Mouse (Mus musculus): ENCODE data around the gene Speer4f2. TPM values are rescaled to one million over a fixed set of nuclear protein-coding genes. Genes with fewer than 3 reads are reported as not detected.
A peak's percentile ranks its signal among the peaks of the same experiment; 100 is the strongest.
"Not testable (repeated sequence)": the region's sequence is repeated elsewhere in the genome, so short reads cannot be mapped to it uniquely, and the experiment has no call there.

The Speer4f2 gene
- not detected for total RNA-seq (2021)

DNA sequence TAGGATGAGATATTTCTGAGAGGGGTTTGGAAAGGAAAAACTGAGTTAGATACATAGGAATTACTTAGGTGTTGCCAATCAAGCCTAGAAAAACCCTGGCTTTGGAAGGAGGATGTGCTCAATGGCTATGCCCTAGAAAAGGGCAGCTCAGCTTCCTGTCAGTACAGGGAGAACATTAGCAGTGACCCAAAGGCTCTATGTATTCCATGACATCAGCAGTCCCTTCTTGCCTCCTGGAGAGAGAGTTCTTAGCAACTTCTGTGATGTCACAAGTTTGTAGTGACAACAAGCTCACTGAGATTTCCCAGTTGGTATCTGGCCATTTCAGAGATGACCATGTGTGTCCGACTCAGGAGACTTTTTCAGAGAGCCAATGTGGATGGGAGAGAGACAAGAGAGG lies at the start of gene Speer4f2:
Speer4f2 (plus strand) TSS at position 301 of the 400 bp plus-strand sequence.
- DNase-seq, result not testable (repeated sequence)

DNA sequence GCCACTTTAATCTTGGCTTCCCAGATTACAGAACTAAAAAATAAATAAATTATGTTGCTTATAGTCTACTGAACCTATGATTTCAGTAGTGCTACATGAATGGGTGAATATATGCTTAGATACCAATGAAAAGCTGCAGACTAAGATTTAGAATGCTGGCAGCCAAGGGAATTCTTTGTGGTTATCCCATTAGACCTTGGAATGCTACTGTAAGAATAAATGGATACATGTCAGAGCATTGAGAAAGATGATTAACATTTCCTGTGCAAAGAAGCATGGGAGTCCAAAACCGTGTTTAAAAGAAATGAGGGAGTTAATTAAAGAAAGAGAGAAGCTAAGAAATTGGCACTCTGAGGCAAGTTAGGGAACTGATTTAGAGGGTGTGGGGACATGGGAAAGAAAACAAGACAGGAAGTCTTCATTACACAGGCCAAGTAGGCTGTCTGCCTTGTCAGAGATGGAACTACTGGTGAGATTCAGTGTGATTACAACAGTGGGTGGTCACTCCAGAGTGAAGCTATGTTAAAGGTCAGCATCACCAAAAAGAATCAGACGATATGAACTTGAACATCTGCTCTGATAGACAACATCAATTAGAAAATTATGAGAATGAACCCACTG lies 43.9 kb upstream of the Speer4f2 start:
- no peak for DNase-seq

DNA sequence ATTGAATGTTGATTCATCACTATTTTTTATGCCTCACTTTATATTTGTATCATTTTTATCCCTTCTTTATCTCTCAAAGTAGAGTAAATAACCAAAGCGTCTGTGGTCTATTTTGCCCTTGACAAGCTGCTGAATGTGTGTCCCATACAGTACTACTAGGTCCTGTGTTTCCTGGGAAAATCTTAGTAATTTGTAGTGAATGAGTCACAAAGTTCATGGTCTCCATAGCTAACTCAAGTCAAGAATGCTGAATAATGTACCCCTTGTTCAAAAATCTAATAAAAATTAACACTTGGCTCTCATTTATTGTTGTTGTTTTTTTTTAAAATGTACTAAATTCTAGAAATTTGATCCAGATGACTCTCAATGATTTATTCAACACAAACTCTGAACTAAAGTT lies 38.1 kb upstream of the Speer4f2 start:
- no peak for DNase-seq

DNA sequence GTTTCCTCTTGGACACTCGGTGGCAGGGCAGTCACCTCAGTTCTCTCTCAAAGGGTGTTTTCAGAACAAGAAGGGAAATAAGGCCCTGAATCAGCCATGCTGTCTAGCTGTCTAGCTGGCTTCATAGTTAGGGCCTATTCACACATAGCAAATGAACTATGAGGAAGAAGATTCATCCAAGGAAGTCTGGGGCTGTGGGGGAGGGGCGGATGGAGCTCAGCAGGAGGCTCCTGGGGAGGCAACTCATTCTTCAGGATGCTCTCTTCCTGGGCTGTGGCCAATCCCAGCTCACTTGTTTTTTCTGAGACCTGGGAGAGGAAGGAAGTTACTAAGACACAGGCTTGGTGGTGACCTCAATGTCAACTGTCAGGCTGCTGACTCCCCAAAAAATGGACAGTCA lies 27.2 kb upstream of the Speer4f2 start:
- not testable (repeated sequence) for DNase-seq

DNA sequence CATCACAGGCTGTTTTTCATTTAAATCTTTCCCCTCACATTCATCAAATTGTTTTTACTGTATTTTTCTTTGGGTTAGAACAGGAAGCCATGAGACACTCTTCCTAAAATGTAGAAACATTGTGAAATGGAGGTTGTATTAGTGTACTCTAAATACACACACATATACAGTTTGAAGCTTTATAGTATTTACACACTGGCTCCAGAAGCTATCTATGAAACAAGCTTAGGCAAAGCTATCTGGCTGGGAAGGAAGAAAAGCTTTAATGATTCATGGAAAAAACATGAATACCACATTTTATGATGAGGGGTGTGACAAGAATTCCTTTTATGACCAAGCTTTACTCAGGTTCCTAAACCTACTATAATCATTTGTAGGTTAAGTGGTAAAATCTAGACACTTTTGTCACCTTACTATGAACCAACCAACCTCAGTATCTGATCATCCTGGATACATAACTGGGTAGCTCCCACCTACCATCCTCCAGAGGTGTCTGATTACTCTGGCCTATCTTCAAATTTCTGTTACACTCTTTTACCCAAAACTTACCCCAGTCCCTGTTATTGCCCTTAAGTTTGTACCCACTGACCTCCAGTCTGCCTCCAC lies 13.5 kb upstream of the Speer4f2 start:
- DNase-seq, result no peak

DNA sequence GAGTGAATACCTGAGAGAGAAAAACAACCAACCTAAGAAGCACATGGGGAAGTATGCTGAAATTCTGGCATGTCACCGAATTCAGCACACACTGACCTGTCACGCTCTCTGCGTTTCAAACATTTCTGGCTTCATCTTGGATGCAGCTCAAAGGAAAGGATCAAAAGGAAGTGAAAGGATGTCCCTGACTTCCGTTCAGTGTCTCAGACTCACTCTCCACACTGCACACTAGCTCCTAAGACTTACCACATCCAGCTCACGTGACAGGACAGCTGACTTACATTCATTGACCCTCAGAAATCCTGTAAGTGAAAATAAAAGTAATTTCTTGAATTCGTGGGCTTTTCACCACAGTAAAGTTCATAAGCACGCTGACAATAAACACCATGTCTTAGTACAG lies 16.9 kb downstream of the Speer4f2 start:
- DNase-seq, result no peak

DNA sequence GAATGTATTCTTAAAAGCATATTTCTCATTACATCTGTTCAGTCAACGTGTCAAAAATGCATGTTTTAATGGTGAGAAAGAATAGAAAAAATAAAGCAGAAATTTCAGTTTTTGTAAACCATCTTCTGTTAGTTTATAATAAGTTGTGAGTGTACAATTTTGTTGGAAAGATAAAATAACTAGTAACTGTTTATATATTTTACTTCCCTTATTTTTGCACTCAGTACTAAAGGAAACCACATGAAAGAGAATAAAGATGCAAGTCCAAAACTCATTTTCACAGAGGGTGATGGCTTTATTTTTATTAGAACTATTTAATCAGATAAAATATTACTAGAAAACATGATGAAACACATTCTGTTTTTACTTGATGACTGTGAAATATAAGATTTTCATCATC lies 18.2 kb downstream of the Speer4f2 start:
- no peak for DNase-seq

DNA sequence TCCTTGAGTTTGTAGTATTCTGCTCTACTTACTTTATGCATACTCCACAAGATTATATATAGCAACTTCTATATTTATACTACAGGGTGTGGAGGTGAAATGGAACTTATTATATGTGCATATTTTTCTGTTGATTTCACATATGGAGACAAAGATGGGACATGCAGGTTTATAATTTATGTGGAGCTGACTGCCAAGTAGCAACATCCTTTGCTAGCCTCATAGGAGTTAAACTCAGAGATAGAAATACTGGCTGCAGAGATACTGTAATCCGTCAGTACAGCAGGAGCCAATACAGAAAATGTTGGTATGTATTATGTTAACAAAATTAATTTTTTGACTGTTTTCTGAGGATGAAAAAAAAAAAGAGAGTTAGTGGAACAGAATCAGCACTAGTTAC lies 27.6 kb downstream of the Speer4f2 start:
- no peak for DNase-seq

DNA sequence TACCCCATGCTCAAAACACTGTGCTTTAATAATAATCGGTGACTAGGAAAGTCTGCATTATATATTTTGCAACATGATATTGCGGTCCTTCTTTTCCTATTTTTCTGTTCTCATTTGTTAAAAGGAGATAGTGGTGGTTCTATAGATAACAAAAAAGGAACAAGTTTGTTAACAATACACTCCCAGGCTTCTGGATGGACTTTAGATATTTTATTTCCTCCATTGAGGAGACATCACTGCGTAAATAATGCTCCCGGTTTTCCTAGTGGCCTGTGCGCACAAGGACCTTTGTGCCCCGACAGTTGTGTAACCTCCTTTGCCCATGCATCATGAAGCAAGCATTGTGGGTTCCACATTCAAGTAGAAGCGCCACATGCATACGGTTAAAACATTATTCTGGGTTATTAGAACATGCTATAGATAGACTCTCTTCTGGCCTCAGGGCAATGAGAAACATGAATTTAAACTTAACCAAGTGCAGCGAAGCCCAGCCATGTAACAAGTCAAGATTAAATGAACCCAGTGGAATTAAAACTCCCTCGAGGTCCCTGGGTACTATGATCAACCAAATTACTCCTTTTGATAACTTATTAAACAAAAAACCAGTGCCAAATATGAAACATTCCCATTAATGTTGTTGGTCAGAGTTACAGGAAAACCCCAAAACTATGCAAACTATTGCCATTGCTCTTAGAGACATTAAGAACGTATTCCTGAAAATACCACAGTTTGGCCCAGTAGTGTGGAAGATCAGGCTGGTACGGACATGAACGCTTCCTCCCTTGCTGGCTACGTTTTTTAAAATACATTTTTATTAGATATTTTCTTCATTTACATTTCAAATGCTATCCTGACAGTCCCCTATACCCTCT lies 28.5 kb downstream of the Speer4f2 start:
- DNase-seq, result no peak

DNA sequence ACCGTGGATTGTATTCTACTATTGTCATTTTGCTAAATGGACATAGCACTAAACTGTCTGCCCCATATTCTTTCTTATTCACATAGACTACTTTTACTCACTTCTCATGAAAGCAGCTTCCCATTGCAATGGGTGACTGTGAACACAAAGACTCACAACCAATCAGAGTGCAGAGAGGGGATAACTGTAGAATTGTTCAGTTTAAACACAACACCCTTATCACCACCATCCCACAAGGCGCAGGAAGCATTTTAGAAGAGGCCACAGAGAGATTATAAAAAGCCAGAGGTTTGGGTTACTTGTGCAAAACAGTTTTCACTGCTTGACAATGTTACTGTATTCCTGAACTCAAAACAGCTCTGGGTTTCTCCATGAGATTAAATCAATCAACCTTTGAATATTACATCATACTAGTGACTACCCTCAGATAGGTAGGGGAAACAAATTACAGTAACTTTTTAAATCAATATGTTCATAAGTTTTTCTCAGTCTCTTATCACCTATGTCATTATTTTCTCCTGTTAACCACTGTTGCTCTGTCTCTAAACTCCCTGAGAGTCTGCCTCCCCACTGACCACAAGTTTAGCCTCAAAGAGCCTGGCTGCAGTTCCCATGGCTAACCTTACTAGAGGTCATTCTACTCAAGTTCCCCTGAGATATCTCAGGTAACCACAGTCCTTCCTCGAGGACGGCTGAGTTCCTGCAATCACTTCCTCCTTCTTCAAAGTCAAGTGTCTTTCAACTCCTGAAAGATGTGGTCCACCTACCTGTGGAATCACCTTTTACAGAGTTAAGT lies 29.5 kb downstream of the Speer4f2 start:
- no peak for DNase-seq

DNA sequence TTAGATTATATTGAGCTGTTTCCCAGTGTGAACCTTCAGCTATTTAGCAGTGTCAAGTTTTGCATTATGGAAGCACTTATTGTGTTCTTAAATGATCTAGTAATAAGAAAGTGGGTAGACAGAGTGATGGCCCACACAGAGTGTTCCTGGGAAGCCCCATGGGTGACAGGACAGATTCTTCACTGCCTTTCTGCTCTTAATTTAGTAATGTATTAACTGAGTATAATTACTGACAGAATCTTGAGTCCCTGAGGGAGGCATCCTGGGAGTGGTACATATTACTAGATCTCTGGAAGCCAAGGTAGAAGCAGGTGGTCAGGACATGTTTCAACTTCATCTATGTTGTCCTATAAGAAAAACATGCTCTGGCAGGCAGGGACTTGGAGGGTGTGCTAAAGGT lies 30.6 kb downstream of the Speer4f2 start:
- no peak for DNase-seq

DNA sequence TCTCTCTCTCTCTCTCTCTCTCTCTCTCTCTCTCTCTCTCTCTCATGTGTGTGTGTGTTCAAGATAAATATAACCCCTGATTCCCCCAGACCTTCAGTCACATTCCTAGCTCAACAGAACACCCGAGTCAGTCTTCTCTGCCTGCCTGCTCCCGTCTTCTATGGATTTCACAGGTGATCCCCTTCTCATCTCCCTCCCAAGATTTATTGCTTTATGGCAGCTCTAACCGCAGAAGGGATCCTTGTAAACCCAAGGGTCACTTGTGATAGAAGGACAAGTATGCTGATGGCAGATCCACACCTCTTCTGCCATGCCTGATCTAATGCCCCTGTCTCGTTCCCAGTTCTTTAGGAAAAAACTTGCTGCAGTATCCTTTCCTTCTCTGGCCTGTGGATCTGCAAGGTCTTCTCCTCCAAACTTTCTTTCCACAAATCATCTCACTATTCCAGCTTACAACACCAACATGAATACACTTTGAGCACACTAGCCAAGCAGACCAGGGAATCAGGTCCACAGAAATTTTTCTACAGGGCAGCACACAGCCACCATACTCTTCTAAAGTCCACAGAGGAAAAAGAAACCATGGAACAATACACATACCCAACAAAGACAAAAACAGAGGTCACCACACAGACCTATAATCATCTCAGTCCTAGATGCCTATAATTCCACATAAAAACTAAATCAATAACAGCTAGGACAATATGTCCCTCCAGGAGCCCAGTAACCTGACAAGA lies 36.1 kb downstream of the Speer4f2 start:
- no peak for DNase-seq

DNA sequence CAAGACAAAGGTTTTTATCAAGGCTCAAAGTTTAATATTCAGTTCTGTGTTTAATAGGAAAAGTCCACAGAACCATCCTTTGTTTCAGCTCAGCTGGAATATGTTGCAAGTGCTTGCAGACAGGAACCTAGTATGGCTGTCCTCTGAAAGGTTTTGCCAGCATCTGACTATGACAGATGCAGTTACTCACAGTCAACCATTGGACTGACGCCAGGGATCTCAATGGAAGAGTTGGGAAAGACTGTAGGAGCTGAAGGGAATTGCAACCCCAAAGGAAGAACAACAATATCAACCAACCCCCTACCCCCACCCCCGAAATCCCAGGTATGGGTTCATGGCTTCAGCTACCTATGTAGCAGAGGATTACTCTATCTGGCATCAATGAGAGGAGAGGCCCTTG lies 44.2 kb downstream of the Speer4f2 start:
- no peak for DNase-seq

DNA sequence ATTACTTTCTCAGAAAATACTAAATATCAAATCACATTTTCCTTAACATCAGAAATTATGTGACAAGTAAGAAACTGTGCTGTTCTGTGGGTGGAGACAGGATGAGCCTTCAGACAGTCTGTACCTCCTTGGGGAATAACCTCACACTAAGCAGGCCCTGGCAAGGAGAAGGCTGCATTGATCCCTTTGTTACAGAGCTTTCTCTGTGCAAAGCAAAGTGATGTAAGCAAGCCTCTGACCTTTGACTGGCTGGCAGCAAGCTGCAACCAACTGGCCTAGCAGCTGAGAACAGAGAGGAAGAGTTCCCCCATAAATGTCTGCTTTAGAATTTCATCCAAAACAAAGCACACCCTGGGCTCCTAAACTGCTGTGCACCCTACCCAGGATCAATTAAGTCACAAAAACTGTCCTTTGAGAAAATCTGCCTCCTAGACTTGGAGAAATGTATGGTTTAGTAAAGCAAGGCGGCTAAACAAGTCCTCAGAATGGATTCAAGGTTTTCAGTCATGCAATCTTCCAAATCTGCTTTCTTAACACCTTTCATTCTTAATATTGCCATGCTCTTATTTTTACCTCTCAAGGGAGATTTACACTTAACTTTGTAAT lies 46.3 kb downstream of the Speer4f2 start:
- DNase-seq, result peak; percentile 4 to 5

DNA sequence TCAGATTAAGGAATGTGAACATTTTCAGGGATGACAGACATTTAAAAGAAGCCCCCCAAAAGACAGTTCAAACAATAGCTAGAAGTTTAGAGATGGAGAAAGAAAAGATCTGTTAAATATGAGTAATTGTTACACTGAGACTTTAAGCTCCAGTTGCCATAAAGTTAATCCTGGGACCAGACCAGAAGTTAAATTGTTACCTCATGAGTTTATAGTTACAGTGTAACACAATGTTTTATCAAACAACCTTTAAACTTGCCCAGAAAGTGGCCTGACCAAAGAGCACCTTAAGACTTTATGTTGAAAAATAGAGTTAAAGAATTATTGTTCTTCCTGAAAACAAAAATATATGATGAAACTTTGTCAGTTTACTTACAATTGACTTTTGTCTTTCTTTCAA lies 46.9 kb downstream of the Speer4f2 start:
- DNase-seq, result no peak

DNA sequence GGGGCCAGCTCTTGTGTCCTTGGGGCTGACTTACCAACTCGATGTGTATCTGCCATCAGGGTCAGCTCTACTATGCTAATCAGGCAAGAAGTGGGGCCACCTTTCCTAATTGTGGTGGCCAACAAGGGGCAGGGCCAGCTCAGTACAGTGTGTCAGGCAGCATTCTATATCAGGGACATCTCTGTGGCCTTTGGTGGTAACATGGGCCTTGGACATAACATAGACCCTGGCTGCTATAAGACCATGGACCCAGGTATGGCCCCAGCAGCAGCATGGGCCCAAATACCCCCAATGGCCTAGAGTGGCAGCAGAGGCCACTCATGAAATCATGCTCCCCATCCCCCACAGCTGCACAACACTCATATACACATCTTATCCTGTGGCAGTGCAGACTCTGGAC lies 49.2 kb downstream of the Speer4f2 start:
- no peak for DNase-seq

DNA sequence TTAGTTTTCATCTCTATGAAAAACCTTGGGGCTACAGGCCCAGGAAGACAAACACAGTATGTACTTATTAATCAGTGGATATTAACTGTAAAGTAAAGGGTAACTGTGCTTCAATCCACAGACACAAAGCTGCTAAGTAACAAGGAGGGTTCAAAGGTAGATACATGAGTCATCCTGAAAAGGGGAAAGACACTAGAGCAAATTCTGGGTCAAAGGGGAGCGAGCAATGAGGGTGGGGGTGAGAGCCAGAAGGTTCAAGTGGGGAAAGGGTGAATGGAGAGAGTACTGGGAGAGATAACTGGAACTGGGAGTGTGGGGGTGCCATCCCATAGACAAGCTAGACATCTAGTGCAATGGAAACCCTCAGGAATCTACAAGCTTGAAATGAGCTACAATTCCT lies 54.0 kb downstream of the Speer4f2 start:
- DNase-seq, result no peak
